Mouse (Mus musculus) neural tube, embryonic 15.5 days (tissue): ENCODE results near the gene Gm49396. TPM values are rescaled to one million over a fixed set of nuclear protein-coding genes. Genes with fewer than 3 reads are reported as not detected.
A peak's percentile ranks its signal among the peaks of the same experiment; 100 is the strongest.

Source experiments
- ATAC-seq: fragments of 200-750 bp; cut with Nextera tagmentation; 2 replicates; pipeline ENCODE4 v1.8.0; 2017; ENCODE audit warnings: mild to moderate bottlenecking, moderate TSS enrichment, moderate library complexity; ENCODE audit not compliant: low FRiP score
- H3K27ac ChIP-seq: fragments of 300-500 bp; sonication (generic); replicated peaks from 2 replicates; pipeline ENCODE4 v1.5.1; 2015; ENCODE audit warnings: mild to moderate bottlenecking, inconsistent platforms
- H3K27me3 ChIP-seq: fragments of 300-500 bp; sonication (generic); replicated peaks from 2 replicates; pipeline ENCODE4 v1.6.1; 2015; ENCODE audit warnings: inconsistent platforms
- H3K36me3 ChIP-seq: fragments of 300-500 bp; sonication (generic); 2 replicates; pipeline ENCODE4 v1.6.1; 2015; ENCODE audit warnings: inconsistent platforms
- H3K4me1 ChIP-seq: fragments of 300-500 bp; sonication (generic); 2 replicates; pipeline ENCODE4 v1.6.1; 2015; ENCODE audit warnings: inconsistent platforms
- H3K4me2 ChIP-seq: fragments of 300-500 bp; sonication (generic); 2 replicates; pipeline ENCODE4 v1.6.1; 2015; ENCODE audit warnings: inconsistent platforms, mild to moderate bottlenecking, moderate library complexity
- H3K4me3 ChIP-seq: fragments of 300-500 bp; sonication (generic); replicated peaks from 2 replicates; pipeline ENCODE4 v1.5.1; 2015; ENCODE audit warnings: mild to moderate bottlenecking, inconsistent platforms
- H3K9ac ChIP-seq: fragments of 300-500 bp; sonication (generic); replicated peaks from 2 replicates; pipeline ENCODE4 v1.6.1; 2015; ENCODE audit warnings: mild to moderate bottlenecking, inconsistent platforms
- H3K9me3 ChIP-seq: fragments of 300-500 bp; sonication (generic); replicated peaks from 2 replicates; pipeline ENCODE4 v1.6.1; 2016; ENCODE audit warnings: inconsistent platforms
- WGBS: fragments of 180-500 bp; shearing (Covaris S2); methylation state at CpG from one replicate; pipeline ENCODE4 v1.1.7; 2015; ENCODE audit warnings: mixed read lengths; 5-methylcytosine and 5-hydroxymethylcytosine counted together
- polyA plus RNA-seq: library from polyadenylated mRNA; unstranded; fragments of >200 nt; fragmentation: Nextera tagmentation; extraction: Ambion mirVana; gene quantifications from 2 replicates; pipeline ENCODE4 v1.2.1, GENCODE M21; 2015

The Gm49396 gene
- polyA plus RNA-seq, 1 experiment from 2014 or later = 14.6 TPM

DNA sequence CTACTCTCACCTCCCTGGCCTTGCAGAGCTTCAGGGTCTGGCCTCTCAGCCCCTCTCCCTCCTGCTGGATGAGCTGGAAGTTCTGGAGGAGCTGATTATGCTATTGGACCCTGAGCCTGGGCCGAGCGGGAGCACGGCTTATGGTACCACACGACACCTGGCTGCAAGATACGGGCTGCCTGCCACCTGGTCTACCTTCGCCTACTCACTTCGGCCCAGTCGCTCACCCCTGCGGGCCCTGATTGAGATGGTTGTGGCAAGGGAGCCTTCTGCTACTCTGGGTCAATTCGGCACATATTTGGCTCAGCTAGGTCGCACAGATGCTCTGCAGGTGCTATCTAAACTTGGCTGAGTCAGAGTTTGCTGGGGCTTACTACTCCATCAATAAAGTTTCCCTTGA lies 4.4 kb downstream of the Gm49396 start:
- ATAC-seq = no peak
- Histone ChIP-seq H3K9ac (no peak overlapping the region), H3K4me1 (peaks cover 14% of the 10 kb centered on the region), H3K27me3 (no peaks in the 10 kb centered on the region), H3K4me3 (no peak overlapping the region), H3K36me3 (peaks cover 65% of the 10 kb centered on the region), H3K4me2 (no peak overlapping the region), H3K27ac (no peak overlapping the region), H3K9me3 (no peaks in the 10 kb centered on the region)
- WGBS = 91% methylated on average over 11 of the region's 11 CpGs

DNA sequence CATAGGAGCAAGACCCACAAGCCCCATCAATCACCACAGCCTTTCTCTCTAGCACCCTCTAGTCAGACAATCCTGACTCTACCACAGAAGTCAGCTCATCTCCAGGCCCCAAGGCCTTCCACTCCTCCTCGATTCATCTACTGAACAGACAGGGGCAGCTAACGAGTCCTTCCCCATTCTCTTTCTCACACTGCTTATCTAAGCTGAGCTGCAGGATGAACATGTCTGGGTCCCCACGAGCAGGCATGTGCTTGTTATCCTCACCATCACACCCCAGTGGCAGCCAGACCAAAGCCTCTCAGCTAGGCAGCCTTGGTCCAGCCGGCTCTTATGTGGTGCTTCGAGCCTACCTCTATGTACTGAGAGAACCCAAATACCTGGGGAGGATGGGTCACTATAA lies 9.2 kb downstream of the Gm49396 start:
- Histone ChIP-seq H3K27me3 (no peaks in the 10 kb centered on the region), H3K4me2 (no peak overlapping the region), H3K36me3 (peaks cover 93% of the 10 kb centered on the region), H3K9ac (no peak overlapping the region), H3K4me1 (no peaks in the 10 kb centered on the region), H3K27ac (no peak overlapping the region), H3K4me3 (no peak overlapping the region), H3K9me3 (no peaks in the 10 kb centered on the region)
- ATAC-seq = no peak
- WGBS = 87% methylated on average over 5 of the region's 5 CpGs

- Histone ChIP-seq H3K9ac (no peak overlapping the region; the same call in 1 of the 2 replicates), H3K4me2 (no peak overlapping the region), H3K27me3 (no peaks in the 10 kb centered on the region), H3K4me1 (no peaks in the 10 kb centered on the region), H3K27ac (no peak overlapping the region), H3K4me3 (no peak overlapping the region), H3K9me3 (no peaks in the 10 kb centered on the region), H3K36me3 (peaks cover 95% of the 10 kb centered on the region)
- ATAC-seq = no peak
- WGBS = 88% methylated on average over 2 of the region's 2 CpGs
Observed at GRCm38 (mm10) chr7:30572969-30573368, 9.8 kb downstream of the Gm49396 start.

GRCm38 (mm10) chr7:30579950-30580349 lies 16.8 kb downstream of the Gm49396 start:
- Histone ChIP-seq H3K9ac (no peak overlapping the region), H3K27me3 (no peaks in the 10 kb centered on the region), H3K9me3 (no peaks in the 10 kb centered on the region), H3K36me3 (peaks cover 99% of the 10 kb centered on the region), H3K4me2 (no peak overlapping the region), H3K27ac (no peak overlapping the region), H3K4me1 (no peaks in the 10 kb centered on the region), H3K4me3 (no peak overlapping the region)
- WGBS = 94% methylated on average over 8 of the region's 8 CpGs
- no peak for ATAC-seq

DNA sequence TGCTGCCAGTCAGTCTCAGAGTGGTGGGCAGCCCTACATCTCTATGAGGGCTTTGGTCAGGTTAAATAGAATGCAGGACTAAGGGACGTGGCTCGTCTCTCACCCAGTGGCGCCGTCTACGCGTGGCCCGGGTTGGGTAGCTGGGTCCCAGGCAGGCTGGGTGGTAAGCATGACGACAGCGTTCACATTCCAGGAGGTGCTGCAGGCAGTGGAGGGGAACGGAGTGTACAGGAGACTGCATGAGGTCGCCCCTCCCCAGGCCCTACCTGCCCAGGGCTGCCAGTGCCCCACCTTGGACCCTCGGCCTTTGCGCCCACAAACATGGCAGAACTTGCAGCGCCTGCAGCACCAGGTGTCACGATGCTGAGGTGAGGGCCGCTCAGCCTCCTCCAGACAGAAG lies 18.4 kb downstream of the Gm49396 start:
- Histone ChIP-seq H3K4me1 (peaks cover 3% of the 10 kb centered on the region), H3K36me3 (peaks cover 97% of the 10 kb centered on the region), H3K9me3 (no peaks in the 10 kb centered on the region), H3K27ac (no peak overlapping the region), H3K9ac (no peak overlapping the region), H3K27me3 (no peaks in the 10 kb centered on the region), H3K4me2 (no peak overlapping the region), H3K4me3 (no peak overlapping the region)
- 96% methylated on average over 16 of the region's 16 CpGs for WGBS
- no peak for ATAC-seq

- peaks cover 16% of the 10 kb centered on the region for H3K4me1 ChIP-seq
- H3K27me3 ChIP-seq = no peaks in the 10 kb centered on the region
- ATAC-seq = no peak
- no peaks in the 10 kb centered on the region for H3K9me3 ChIP-seq
- 94% methylated on average over 10 of the region's 10 CpGs for WGBS
- no peak overlapping the region for H3K27ac ChIP-seq
- peaks cover 69% of the 10 kb centered on the region for H3K36me3 ChIP-seq
- no peak overlapping the region for H3K9ac ChIP-seq
- no peak overlapping the region for H3K4me2 ChIP-seq
- no peak overlapping the region for H3K4me3 ChIP-seq
Observed at GRCm38 (mm10) chr7:30584339-30584738, 21.2 kb downstream of the Gm49396 start.

- ATAC-seq = no peak
- H3K4me1 ChIP-seq = peaks cover 23% of the 10 kb centered on the region
- H3K4me3 ChIP-seq = no peak overlapping the region
- peaks cover 61% of the 10 kb centered on the region for H3K36me3 ChIP-seq
- H3K9me3 ChIP-seq = no peaks in the 10 kb centered on the region
- no peak overlapping the region for H3K4me2 ChIP-seq
- no peak overlapping the region for H3K27ac ChIP-seq
- no peak overlapping the region for H3K9ac ChIP-seq
- H3K27me3 ChIP-seq = no peaks in the 10 kb centered on the region
- 95% methylated on average over 7 of the region's 7 CpGs for WGBS
Observed at GRCm38 (mm10) chr7:30585170-30585569, 22.0 kb downstream of the Gm49396 start.

- WGBS = 92% methylated on average over 28 of the region's 28 CpGs
- Histone ChIP-seq H3K4me1 (peaks cover 23% of the 10 kb centered on the region), H3K9me3 (no peaks in the 10 kb centered on the region), H3K27me3 (no peaks in the 10 kb centered on the region), H3K9ac (no peak overlapping the region), H3K27ac (no peak overlapping the region), H3K4me3 (peak overlapping the region; percentile 91; the same call in 1 of the 2 replicates), H3K36me3 (peaks cover 48% of the 10 kb centered on the region), H3K4me2 (peak overlapping the region; percentile 90)
- ATAC-seq = no peak
Observed at GRCm38 (mm10) chr7:30586455-30587020, 23.4 kb downstream of the Gm49396 start.

DNA sequence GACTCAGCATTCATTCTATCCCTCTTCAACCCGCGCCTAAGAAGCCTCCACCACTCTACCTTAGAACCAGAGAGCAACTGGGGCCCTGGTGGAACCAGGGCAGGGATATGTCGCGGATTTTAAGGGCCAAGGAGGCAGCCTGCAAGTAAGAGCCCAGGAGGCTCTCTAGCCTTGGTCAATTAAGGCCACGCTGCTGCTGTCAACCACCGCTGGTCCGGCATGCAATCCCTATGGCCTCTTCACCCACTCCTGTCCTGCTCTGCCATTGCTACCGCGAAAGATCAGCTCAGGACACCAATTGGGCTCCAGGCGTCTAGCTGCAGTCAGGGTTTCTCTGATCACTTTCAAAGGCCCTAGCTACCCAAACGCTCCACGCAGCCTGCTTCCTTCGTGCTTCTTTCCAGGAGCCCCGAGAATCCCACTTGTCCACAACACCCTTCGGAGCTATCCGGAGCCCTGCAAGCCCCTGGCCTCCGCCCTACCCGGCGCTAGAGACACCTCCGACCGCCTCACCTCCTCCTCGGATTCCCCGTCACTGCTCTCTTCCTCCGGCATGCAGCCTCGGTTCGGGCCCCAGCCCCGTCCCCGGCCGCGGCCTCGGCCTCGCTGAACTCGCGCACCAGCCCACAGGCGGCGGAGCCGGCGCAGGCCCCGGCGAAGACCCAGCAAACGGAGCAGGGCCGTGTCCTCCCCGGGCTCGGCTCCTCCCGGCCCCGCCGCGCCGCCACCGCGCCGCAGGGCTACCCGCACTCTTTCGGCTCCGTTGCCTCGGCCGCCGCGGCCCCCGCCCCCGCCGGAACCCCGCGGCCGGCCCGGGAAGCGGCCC lies 24.9 kb downstream of the Gm49396 start:
- peaks cover 33% of the 10 kb centered on the region for H3K36me3 ChIP-seq
- peak overlapping the region; percentile 91 for H3K4me3 ChIP-seq
- H3K9me3 ChIP-seq = no peaks in the 10 kb centered on the region
- H3K9ac ChIP-seq = peak overlapping the region; percentile 96
- H3K27ac ChIP-seq = peak overlapping the region; percentile 94
- H3K27me3 ChIP-seq = no peaks in the 10 kb centered on the region
- peak overlapping the region; percentile 90 for H3K4me2 ChIP-seq
- peaks cover 23% of the 10 kb centered on the region for H3K4me1 ChIP-seq
- under 1% methylated on average over 66 of the region's 67 CpGs for WGBS
- peak; percentile 43 for ATAC-seq

DNA sequence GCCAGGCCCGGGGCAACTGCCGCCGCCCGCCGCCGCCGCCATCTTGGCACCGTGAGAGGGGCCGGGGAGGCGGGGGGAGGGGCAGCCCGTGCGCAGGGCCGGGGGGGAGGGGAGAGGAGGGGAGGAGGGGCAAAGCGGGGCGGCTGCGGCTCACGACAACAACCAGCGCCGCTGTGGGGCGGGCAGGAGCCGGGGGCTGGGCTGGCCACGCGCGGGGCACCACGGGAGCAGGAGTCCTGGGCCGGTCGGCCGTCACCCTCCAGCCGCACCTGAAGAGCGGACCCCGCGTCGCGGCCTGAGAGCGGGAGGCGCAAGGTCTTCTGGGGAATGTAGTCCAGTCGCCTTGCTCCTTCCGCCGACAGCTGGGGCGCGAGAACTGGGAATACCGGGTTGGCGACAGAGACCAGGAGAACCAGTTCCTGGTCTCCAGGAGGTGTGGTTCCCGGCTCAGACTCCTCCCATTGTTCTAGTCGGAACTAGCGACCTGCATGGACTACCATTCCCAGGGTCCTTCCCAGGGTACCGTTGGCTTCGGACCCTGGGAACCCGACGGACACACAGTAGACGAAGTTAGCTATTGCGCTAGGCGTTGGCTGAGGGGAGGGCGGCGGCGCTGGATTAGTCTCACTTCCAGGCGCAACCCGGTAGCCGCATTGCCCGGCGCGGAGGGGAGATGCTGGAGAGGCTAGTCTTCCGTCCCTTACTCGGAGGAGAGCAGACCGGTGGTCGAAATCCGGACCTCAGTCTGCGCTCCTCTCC lies 25.7 kb downstream of the Gm49396 start, which contains the start of gene Kmt2b:
Gene Kmt2b (minus strand): TSS at position 51 of the 759 bp plus-strand sequence.
- under 1% methylated on average over 63 of the region's 68 CpGs for WGBS
- peaks cover 25% of the 10 kb centered on the region for H3K36me3 ChIP-seq
- H3K4me2 ChIP-seq = peak within 1 kb of the TSS; percentile 90
- no peaks in the 10 kb centered on the region for H3K9me3 ChIP-seq
- peak within 1 kb of the TSS; percentile 94 for H3K27ac ChIP-seq
- H3K27me3 ChIP-seq = no peaks in the 10 kb centered on the region
- ATAC-seq = peak; percentile 95
- H3K4me3 ChIP-seq = peak within 1 kb of the TSS; percentile 91
- peaks cover 23% of the 10 kb centered on the region for H3K4me1 ChIP-seq
- peak within 1 kb of the TSS; percentile 96 for H3K9ac ChIP-seq

- peaks cover 23% of the 10 kb centered on the region for H3K4me1 ChIP-seq
- H3K27me3 ChIP-seq = no peaks in the 10 kb centered on the region
- peaks cover 17% of the 10 kb centered on the region for H3K36me3 ChIP-seq
- peak; percentile 79 for ATAC-seq
- WGBS = 28% methylated on average over 40 of the region's 40 CpGs
- H3K4me2 ChIP-seq = peak overlapping the region; percentile 90
- peak overlapping the region; percentile 94 for H3K27ac ChIP-seq
- no peaks in the 10 kb centered on the region for H3K9me3 ChIP-seq
- H3K9ac ChIP-seq = peak overlapping the region; percentile 96
- H3K4me3 ChIP-seq = peak overlapping the region; percentile 91
Observed at GRCm38 (mm10) chr7:30589435-30590301, 26.5 kb downstream of the Gm49396 start.
